Mouse (Mus musculus): Measurements from ENCODE around the gene Ddx20. TPM values are rescaled to one million over a fixed set of nuclear protein-coding genes. Genes with fewer than 3 reads are reported as not detected.

Ddx20 gene
- polyA plus RNA-seq, 1 experiment from 2014 or later: 35.1 TPM

DNA sequence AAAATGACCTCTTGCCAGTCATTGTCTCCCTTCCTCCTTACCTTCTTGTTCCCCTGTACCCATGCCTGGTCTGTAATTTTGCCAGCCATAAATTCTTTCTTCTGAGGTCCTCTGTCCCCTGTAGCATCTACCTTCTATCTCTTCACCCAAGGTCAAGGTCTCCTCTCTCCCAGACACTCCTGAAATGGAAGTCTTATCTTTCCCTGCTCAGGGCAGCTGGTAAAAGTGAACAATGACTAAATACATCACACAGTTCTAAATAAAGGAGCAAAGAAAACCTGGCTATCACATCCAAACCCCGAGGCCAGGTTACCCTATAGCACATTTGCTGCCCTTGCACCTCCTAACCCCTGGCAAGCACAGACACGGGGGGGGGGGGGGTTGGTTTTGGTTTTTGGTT, 26.8 kb downstream of the Ddx20 start:
- 45% methylated on average over 2 of the region's 2 CpGs for WGBS
- ATAC-seq (ENCODE audit: insufficient read depth, low FRiP score, low read depth): no peak

DNA sequence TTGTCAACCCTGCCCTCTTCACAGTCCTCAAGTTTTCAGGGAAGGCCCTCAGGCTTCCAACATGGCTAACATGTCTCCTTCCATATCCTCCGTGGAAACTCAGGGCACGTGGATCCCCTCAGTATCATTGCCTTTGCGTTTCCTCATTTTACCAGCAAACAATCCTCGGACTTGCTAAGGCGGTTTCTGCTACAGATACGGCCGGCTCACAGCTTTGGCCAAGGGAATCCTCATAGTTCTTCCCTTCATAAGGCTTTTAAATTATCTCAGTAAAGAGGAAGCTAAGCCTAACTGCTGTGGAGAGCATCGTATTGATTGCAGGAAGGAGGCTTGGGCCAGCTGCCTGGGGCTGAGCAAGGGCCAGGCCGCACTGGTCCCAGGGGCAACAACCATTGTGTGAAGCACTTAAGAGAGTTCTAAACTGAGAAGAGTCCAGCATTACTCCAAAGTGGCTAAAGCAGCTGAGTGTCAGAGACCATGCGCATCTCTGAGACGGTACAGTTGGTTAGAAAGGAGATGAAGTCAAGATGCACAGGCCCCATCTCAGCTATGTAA, 32.3 kb downstream of the Ddx20 start:
- 87% methylated on average over 11 of the region's 11 CpGs for WGBS
- no peak overlapping the region for H3K4me3 ChIP-seq (replicated peaks)
- ATAC-seq (ENCODE audit: insufficient read depth, low FRiP score, low read depth): no peak
- H3K9me3 ChIP-seq: no peaks in the 10 kb centered on the region
- no peaks in the 10 kb centered on the region for H3K36me3 ChIP-seq
- H3K9ac ChIP-seq: no peak overlapping the region
- H3K27me3 ChIP-seq (replicated peaks): no peaks in the 10 kb centered on the region
- no peaks in the 10 kb centered on the region for H3K4me1 ChIP-seq
- no peak overlapping the region for H3K27ac ChIP-seq
- no peak overlapping the region for H3K4me2 ChIP-seq

More for the DNA sequence above, 26.8 kb downstream of the Ddx20 start:
- Histone ChIP-seq H3K4me1 (no peaks in the 10 kb centered on the region), H3K4me2 (no peak overlapping the region), H3K27me3 (replicated peaks) (no peaks in the 10 kb centered on the region), H3K4me3 (replicated peaks) (no peak overlapping the region), H3K36me3 (no peaks in the 10 kb centered on the region), H3K27ac (no peak overlapping the region), H3K9ac (no peak overlapping the region), H3K9me3 (no peaks in the 10 kb centered on the region)

DNA sequence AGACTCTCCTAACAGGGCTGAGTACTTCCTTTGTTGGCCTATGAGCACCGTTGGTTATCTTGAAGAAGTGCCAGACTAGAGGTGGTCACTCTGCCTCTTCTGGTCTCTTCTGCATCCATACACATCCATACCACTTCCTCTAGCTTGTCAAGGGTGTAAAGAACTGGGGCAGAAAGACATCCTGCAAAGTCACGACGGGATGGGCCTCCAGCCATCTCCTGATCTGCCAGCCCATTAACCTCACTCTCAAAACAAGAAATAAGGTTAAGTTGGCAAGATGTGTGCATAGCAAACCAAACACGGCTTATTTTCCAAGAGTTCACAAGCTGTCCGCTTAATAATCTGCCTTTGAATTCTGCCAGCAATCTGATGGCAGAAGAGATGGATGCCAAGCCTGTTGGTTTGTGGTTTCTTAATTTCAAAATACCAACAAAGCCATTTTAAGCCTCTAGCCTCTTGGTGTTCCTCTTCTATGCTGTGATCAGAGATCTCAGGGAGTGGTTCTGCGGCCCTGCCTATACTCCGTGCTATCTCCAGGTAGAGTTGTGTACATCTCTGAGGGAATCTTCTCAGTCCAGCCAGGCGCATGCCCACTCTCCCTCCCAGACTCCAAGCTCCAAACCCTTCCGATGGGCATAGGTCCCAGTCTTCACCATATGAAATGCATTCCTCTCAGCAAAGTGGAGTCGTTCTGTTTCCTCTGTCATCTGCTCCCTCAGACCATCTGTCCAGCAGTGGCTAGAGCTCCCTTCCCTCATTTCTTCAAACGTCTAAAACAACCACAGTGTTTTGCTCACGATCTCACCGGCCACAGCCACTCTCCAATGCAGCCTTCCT, 33.6 kb downstream of the Ddx20 start:
- ATAC-seq (ENCODE audit: insufficient read depth, low FRiP score, low read depth): no peak
- Histone ChIP-seq H3K27me3 (replicated peaks) (no peaks in the 10 kb centered on the region), H3K9me3 (no peaks in the 10 kb centered on the region), H3K9ac (no peak overlapping the region), H3K4me2 (no peak overlapping the region), H3K36me3 (no peaks in the 10 kb centered on the region), H3K27ac (no peak overlapping the region), H3K4me1 (no peaks in the 10 kb centered on the region), H3K4me3 (replicated peaks) (no peak overlapping the region)
- WGBS: 84% methylated on average over 13 of the region's 13 CpGs

DNA sequence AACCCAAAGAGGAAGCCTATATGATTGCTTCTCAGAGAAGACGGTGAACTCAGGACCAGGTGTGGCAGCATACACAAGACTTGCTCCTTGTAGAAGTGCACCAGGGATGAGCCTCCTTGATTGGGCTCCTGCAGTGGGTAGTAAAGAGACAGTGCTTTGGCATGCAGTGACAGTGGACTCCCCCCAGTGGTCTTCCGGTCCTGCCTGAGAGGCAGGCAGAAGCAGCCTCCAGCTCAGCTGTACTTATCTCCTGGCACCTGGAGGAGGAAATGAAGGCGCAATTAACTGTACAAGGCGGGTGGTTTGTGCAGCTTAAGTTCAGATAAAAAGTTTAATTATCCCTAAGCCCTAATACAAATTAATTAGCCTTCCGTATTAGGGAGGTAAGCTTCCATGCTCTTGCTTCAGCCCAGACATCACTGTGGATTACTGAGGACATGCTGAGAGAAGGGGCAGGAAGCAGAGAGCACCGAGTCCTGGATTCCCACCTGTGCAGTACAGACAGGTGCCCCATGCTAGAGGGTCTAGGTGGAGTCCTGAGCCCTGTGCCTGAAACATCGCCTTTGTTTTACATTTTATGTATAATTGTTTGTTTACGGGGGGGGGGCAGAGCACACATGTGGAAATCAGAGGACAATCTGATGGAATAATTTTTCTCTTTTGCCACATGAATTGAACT, 38.3 kb downstream of the Ddx20 start:
- H3K4me3 ChIP-seq (replicated peaks): no peak overlapping the region
- 71% methylated on average over 8 of the region's 8 CpGs for WGBS
- no peaks in the 10 kb centered on the region for H3K36me3 ChIP-seq

DNA sequence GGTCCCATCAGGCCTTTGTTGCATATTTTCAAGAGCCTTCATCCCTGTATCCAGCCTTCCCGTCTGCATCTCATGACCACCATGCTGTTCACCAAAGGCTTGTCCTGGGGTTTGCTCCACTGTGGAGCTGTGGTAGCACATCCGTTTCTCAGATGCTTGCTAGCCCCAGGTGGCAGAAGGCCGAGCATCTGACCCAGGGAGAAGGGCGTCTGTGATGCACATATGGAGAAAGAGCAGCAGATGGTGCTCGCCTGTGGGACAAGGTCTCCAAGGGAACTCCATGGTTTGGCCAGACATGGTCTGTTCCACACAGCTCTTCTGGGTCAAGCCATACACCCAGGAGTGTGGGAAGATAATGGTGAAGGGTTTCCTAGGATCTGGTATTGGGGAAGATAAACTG, 43.8 kb downstream of the Ddx20 start:
- no peak for ATAC-seq (ENCODE audit: insufficient read depth, low FRiP score, low read depth)
- Histone ChIP-seq H3K9ac (no peak overlapping the region), H3K27ac (no peak overlapping the region), H3K4me2 (no peak overlapping the region), H3K27me3 (replicated peaks) (no peaks in the 10 kb centered on the region), H3K4me3 (replicated peaks) (no peak overlapping the region), H3K4me1 (no peaks in the 10 kb centered on the region), H3K36me3 (no peaks in the 10 kb centered on the region), H3K9me3 (no peaks in the 10 kb centered on the region)
- WGBS: 72% methylated on average over 5 of the region's 5 CpGs

More for the DNA sequence above, 38.3 kb downstream of the Ddx20 start:
- no peak for ATAC-seq (ENCODE audit: insufficient read depth, low FRiP score, low read depth)
- H3K4me2 ChIP-seq: no peak overlapping the region
- no peaks in the 10 kb centered on the region for H3K9me3 ChIP-seq
- no peaks in the 10 kb centered on the region for H3K27me3 ChIP-seq (replicated peaks)
- no peak overlapping the region for H3K9ac ChIP-seq
- no peaks in the 10 kb centered on the region for H3K4me1 ChIP-seq
- H3K27ac ChIP-seq: no peak overlapping the region

DNA sequence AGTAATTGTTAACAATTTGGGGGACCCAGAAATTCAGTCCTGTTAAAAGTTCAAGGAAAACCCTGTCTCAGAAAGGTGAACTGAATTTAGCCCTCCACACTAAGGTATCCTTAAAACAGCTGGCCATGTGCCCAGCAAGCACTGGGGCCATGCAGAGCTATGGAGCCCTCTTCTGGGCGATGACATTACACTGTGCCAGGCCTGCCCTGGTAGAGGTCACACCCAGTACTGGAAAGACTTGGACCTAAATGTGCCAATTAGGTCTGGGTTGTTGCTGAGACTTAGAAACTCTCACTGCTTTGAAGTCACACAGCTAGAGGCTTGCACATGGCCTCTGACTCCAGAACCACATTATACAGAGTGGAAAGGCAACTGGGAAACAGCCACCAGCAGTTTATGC, 45.2 kb downstream of the Ddx20 start:
- 51% methylated on average over 1 of the region's 1 CpGs for WGBS
- H3K4me2 ChIP-seq: no peak overlapping the region
- H3K4me1 ChIP-seq: no peaks in the 10 kb centered on the region

DNA sequence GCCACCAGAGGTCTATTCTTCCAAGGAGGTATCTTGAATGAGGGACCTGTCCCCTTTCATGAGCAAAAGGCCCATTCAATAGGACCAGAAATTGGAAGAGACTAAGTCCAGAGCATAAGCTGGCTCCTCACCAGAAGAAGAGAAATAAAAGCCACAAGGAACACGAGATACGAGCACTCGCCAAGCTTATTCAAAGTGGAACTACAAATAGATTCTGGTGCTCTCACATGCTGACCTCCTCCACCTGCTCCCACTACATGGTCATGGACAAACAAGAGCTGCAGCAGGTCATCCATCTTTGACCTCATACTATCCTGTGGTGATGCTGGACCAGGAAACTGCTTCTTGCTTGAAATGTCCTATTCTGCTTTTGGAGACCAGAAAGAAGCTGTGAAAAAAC, 54.4 kb downstream of the Ddx20 start:
- Histone ChIP-seq H3K9ac (no peak overlapping the region), H3K27ac (no peak overlapping the region), H3K4me3 (replicated peaks) (no peak overlapping the region), H3K27me3 (replicated peaks) (no peaks in the 10 kb centered on the region), H3K4me1 (0 out of 2 replicates have a peak, but pooled peaks cover 7% of the 10 kb centered on the region), H3K36me3 (no peaks in the 10 kb centered on the region), H3K9me3 (no peaks in the 10 kb centered on the region), H3K4me2 (no peak overlapping the region)
- ATAC-seq (ENCODE audit: insufficient read depth, low FRiP score, low read depth): no peak
- 83% methylated on average over 3 of the region's 3 CpGs for WGBS

More for the DNA sequence above, 45.2 kb downstream of the Ddx20 start:
- ATAC-seq (ENCODE audit: insufficient read depth, low FRiP score, low read depth): no peak
- Histone ChIP-seq H3K4me3 (replicated peaks) (no peak overlapping the region), H3K36me3 (no peaks in the 10 kb centered on the region), H3K9ac (no peak overlapping the region), H3K27ac (no peak overlapping the region), H3K9me3 (no peaks in the 10 kb centered on the region), H3K27me3 (replicated peaks) (no peaks in the 10 kb centered on the region)

DNA sequence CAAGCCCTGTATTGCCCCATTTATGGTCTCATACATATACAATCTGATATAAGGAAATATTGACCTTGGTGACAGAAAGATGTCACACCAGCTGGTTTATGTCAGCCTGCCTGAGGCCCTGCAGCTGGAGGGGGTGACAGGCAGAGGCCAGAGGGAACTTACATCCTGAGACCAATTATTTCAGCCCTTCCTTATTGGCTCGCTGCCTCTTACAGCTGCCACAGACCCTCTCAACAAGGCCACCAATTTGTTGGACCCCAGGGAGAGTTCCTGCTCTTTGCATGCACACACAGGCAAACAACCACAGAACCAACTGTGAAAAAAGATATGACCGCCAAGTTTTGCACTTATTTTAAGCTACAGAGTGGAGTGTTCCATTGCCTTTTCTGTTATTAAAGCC, 55.1 kb downstream of the Ddx20 start:
- Histone ChIP-seq H3K9ac (no peak overlapping the region), H3K27ac (no peak overlapping the region), H3K4me1 (0 out of 2 replicates have a peak, but pooled peaks cover 7% of the 10 kb centered on the region), H3K4me2 (no peak overlapping the region), H3K9me3 (no peaks in the 10 kb centered on the region), H3K27me3 (replicated peaks) (no peaks in the 10 kb centered on the region), H3K36me3 (no peaks in the 10 kb centered on the region), H3K4me3 (replicated peaks) (no peak overlapping the region)
- ATAC-seq (ENCODE audit: insufficient read depth, low FRiP score, low read depth): no peak
- 59% methylated on average over 2 of the region's 2 CpGs for WGBS

Other genes starting within 250 kb of the Ddx20 start
- gene Kcnd3, start 235.2 kb downstream of the Ddx20 start, polyA plus RNA-seq (2015; fragmentation: Nextera tagmentation; extraction: Ambion mirVana): 6.2 and 6.8 TPM in 2 replicates
- 2.9 and 3.0 TPM in 2 replicates for gene Inka2, start 17.0 kb upstream of the Ddx20 start, polyA plus RNA-seq (2015; fragmentation: Nextera tagmentation; extraction: Ambion mirVana)
- 141 and 146 TPM in 2 replicates for gene Rap1a, start 113.8 kb upstream of the Ddx20 start, polyA plus RNA-seq (2015; fragmentation: Nextera tagmentation; extraction: Ambion mirVana)
- 0.71 and 0.82 TPM in 2 replicates for gene Adora3, start 183.3 kb upstream of the Ddx20 start, polyA plus RNA-seq (2015; fragmentation: Nextera tagmentation; extraction: Ambion mirVana)
- 0.45 and 0.46 TPM in 2 replicates for gene Tmigd3, start 183.3 kb upstream of the Ddx20 start, polyA plus RNA-seq (2015; fragmentation: Nextera tagmentation; extraction: Ambion mirVana)
- gene I830077J02Rik, start 245.1 kb upstream of the Ddx20 start, polyA plus RNA-seq (2015; fragmentation: Nextera tagmentation; extraction: Ambion mirVana): 1.4 and 2.1 TPM in 2 replicates

Measured in stomach, embryonic 15.5 days (tissue).